In genomic region chr17:30196401-30197279, GRCm38 (mm10) we compare ENCODE assay signal across 8 mouse cellular contexts.
DNase-seq lines count a peak whose midpoint lies in the region; ATAC-seq and TF ChIP-seq lines count a peak whose summit lies in the region.

No protein-coding gene starts in this region.

- H3K9me3 ChIP-seq in kidney, embryonic 16.5 days (ENCODE audit: low read length) = no peaks in the 10 kb centered on the region
- no peaks in the 10 kb centered on the region for H3K9me3 ChIP-seq in MEL (replicated peaks; ENCODE audit: insufficient read depth, low read length)
- H3K9me3 ChIP-seq in heart, postnatal 0 days (replicated peaks; ENCODE audit: control insufficient read depth, low read length) = no peaks in the 10 kb centered on the region
- no peaks in the 10 kb centered on the region for H3K9me3 ChIP-seq in liver, embryonic 12.5 days (replicated peaks)

- H3K36me3 ChIP-seq in kidney, embryonic 16.5 days (ENCODE audit: insufficient read depth, low read length) = no peaks in the 10 kb centered on the region
- peaks cover 0 to 1% of the 10 kb centered on the region in 2 experiments; a peak in 1 of 4 replicates for H3K36me3 ChIP-seq in MEL (ENCODE audit: control insufficient read depth in 1 of 2, insufficient read depth in 2 of 2, low read length in 2 of 2)
- peaks cover 7% of the 10 kb centered on the region; the same call in 1 of the 2 replicates for H3K36me3 ChIP-seq in heart, postnatal 0 days (replicated peaks; ENCODE audit: control insufficient read depth, insufficient read depth, low read length)
- H3K36me3 ChIP-seq in liver, embryonic 12.5 days = peaks cover 24% of the 10 kb centered on the region

- TF ChIP-seq RAD21 in MEL (IDR thresholded peaks at IDR 0.05; ENCODE audit: low read depth, low read length) = no peak

- peak; percentile 20; the same call in 1 of the 2 replicates for ATAC-seq in kidney, embryonic 16.5 days (ENCODE audit: low FRiP score, low TSS enrichment)
- peak; percentile 52 for ATAC-seq in heart, postnatal 0 days (ENCODE audit: insufficient read depth, low read depth)
- ATAC-seq in liver, embryonic 12.5 days = 0 out of 2 replicates have a peak, but pooled peaks have one; percentile 18

- H3K4me2 ChIP-seq in kidney, embryonic 16.5 days (replicated peaks; ENCODE audit: low read depth, low read length) = no peak overlapping the region
- peak overlapping the region; percentile 22; the same call in 1 of the 2 replicates for H3K4me2 ChIP-seq in heart, postnatal 0 days (ENCODE audit: low read depth, low read length)
- H3K4me2 ChIP-seq in liver, embryonic 12.5 days = no peak overlapping the region

- 70% methylated on average over 17 of the region's 17 CpGs for WGBS in kidney, embryonic 16.5 days
- WGBS in heart, postnatal 0 days = 33% methylated on average over 17 of the region's 17 CpGs
- 78% methylated on average over 17 of the region's 17 CpGs for WGBS in liver, embryonic 12.5 days (ENCODE audit: insufficient replicate concordance)

- TF ChIP-seq EP300 in MEL (IDR thresholded peaks at IDR 0.05; ENCODE audit: low read depth in 1 of 2, low read length in 2 of 2) = no peak
- TF ChIP-seq EP300 in heart, postnatal 0 days (IDR thresholded peaks at IDR 0.05; ENCODE audit: low read depth) = no peak

- H3K9ac ChIP-seq in kidney, embryonic 16.5 days (replicated peaks; ENCODE audit: low read length) = no peak overlapping the region
- H3K9ac ChIP-seq in MEL (ENCODE audit: control insufficient read depth, low read depth, low read length, poor library complexity, severe bottlenecking) = no peak overlapping the region
- H3K9ac ChIP-seq in heart, postnatal 0 days (replicated peaks; ENCODE audit: low read depth, low read length) = peak overlapping the region; percentile 15; the same call in 1 of the 2 replicates
- H3K9ac ChIP-seq in liver, embryonic 12.5 days = no peak overlapping the region

- peak overlapping the region; percentile 41; the same call in 1 of the 2 replicates for H3K27ac ChIP-seq in kidney, embryonic 16.5 days (ENCODE audit: low read length)
- H3K27ac ChIP-seq in MEL (ENCODE audit: control insufficient read depth, low read depth, low read length) = no peak overlapping the region
- H3K27ac ChIP-seq in heart, postnatal 0 days (ENCODE audit: low read depth) = peak overlapping the region; percentile 86
- 0 out of 2 replicates have a peak overlapping the region, but pooled peaks have one; percentile 13 for H3K27ac ChIP-seq in liver, embryonic 12.5 days

- no peaks in the 10 kb centered on the region for H3K79me2 ChIP-seq in MEL (ENCODE audit: control insufficient read depth, insufficient read depth, low read length, poor library complexity)

- no peaks in the 10 kb centered on the region for H3K27me3 ChIP-seq in kidney, embryonic 16.5 days (ENCODE audit: insufficient read depth, low read length)
- H3K27me3 ChIP-seq in MEL (ENCODE audit: control insufficient read depth in 1 of 2, insufficient read depth in 2 of 2, low read length in 2 of 2) = no peaks in the 10 kb centered on the region
- H3K27me3 ChIP-seq in heart, postnatal 0 days (ENCODE audit: control insufficient read depth, insufficient read depth, low read length) = no peaks in the 10 kb centered on the region
- no peaks in the 10 kb centered on the region for H3K27me3 ChIP-seq in liver, embryonic 12.5 days (replicated peaks)

- H3K4me3 ChIP-seq in kidney, embryonic 16.5 days (ENCODE audit: low read length) = no peak overlapping the region
- H3K4me3 ChIP-seq in MEL (ENCODE audit: control insufficient read depth in 1 of 2, insufficient read depth in 1 of 2, low read depth in 2 of 2, low read length in 2 of 2) = no peak overlapping the region
- no peak overlapping the region for H3K4me3 ChIP-seq in heart, postnatal 0 days (ENCODE audit: low read depth, low read length)
- no peak overlapping the region for H3K4me3 ChIP-seq in liver, embryonic 12.5 days

- peaks cover 55% of the 10 kb centered on the region for H3K4me1 ChIP-seq in kidney, embryonic 16.5 days (ENCODE audit: insufficient read depth, low read length)
- no peaks in the 10 kb centered on the region for H3K4me1 ChIP-seq in MEL (ENCODE audit: control insufficient read depth in 1 of 2, insufficient read depth in 2 of 2, low read length in 2 of 2)
- peaks cover 74% of the 10 kb centered on the region for H3K4me1 ChIP-seq in heart, postnatal 0 days (ENCODE audit: control insufficient read depth, insufficient read depth)
- H3K4me1 ChIP-seq in liver, embryonic 12.5 days = peaks cover 32% of the 10 kb centered on the region

- no peak for TF ChIP-seq POLR2A in MEL (IDR thresholded peaks at IDR 0.05; ENCODE audit: control insufficient read depth in 1 of 2, insufficient read depth in 1 of 2, low read depth in 1 of 2, low read length in 2 of 2, poor library complexity in 1 of 2)
- no peak for TF ChIP-seq POLR2A in brain, embryonic 14.5 days (IDR thresholded peaks at IDR 0.05; ENCODE audit: borderline replicate concordance, extremely low read depth, insufficient read depth, insufficient read length, poor library complexity, severe bottlenecking)

- TF ChIP-seq CTCF in MEL (IDR thresholded peaks at IDR 0.05 in 2 of 3, conservative IDR thresholded peaks at IDR 0.05 in 1 of 3; ENCODE audit: control insufficient read depth in 1 of 3, insufficient read depth in 1 of 3, low read depth in 2 of 3, low read length in 3 of 3, poor library complexity in 1 of 3, severe bottlenecking in 1 of 3) = no peak
- no peak for TF ChIP-seq CTCF in brain, embryonic 14.5 days (IDR thresholded peaks at IDR 0.05; ENCODE audit: borderline replicate concordance, extremely low read depth, insufficient read depth, insufficient read length)
- no peak for TF ChIP-seq CTCF in heart, postnatal 0 days (IDR thresholded peaks at IDR 0.05; ENCODE audit: low read depth)

- DNase-seq in kidney, adult 18-20 months = no peak
- DNase-seq in MEL (ENCODE audit: low read depth, low spot score) = peak; percentile 17
- DNase-seq in brain, embryonic 14.5 days (ENCODE audit: low read depth) = peak; percentile 65
- DNase-seq in heart, postnatal 0 days (ENCODE audit: low spot score) = peak; percentile 89
- peak; percentile 57 to 63 for DNase-seq in right cerebral cortex, postnatal 36 days (ENCODE audit: low spot score in 2 of 2)
- DNase-seq in embryo, embryonic 10.5 days (ENCODE audit: low spot score) = no peak

TF ChIP-seq in MEL, 35 proteins besides CTCF, POLR2A, EP300 and RAD21:
- TF ChIP-seq ETS1 (IDR thresholded peaks at IDR 0.05; ENCODE audit: low read depth, low read length) (no peak), ZC3H11A (IDR thresholded peaks at IDR 0.05; ENCODE audit: low read depth, low read length) (no peak), SMC3 (IDR thresholded peaks at IDR 0.05; ENCODE audit: low read depth, low read length) (no peak), JUND (IDR thresholded peaks at IDR 0.05; ENCODE audit: low read depth, low read length) (no peak), POLR2AphosphoS5 (IDR thresholded peaks at IDR 0.05; ENCODE audit: borderline replicate concordance, low read depth, low read length) (no peak), ZKSCAN1 (IDR thresholded peaks at IDR 0.05; ENCODE audit: low read depth, low read length) (no peak), TBP (IDR thresholded peaks at IDR 0.05; ENCODE audit: low read depth, low read length) (no peak), ZMIZ1 (IDR thresholded peaks at IDR 0.05; ENCODE audit: low read depth, low read length) (no peak), MYC (IDR thresholded peaks at IDR 0.05; ENCODE audit: low read depth, low read length) (no peak), BHLHE40 (IDR thresholded peaks at IDR 0.05; ENCODE audit: borderline replicate concordance, low read depth, low read length) (no peak), MXI1 (IDR thresholded peaks at IDR 0.05; ENCODE audit: low read depth, low read length) (no peak), SIN3A (IDR thresholded peaks at IDR 0.05; ENCODE audit: low read length) (no peak), HCFC1 (IDR thresholded peaks at IDR 0.05; ENCODE audit: low read depth, low read length) (no peak)

Comparison
In these comparisons a context has a peak if more than half of its experiments do, and no peak if none do; other contexts are left out.
1. DNase-seq: peak in MEL (single experiment), brain, embryonic 14.5 days (single experiment), heart, postnatal 0 days (single experiment) and right cerebral cortex, postnatal 36 days (2 of 2); none in kidney, adult 18-20 months (single experiment) and embryo, embryonic 10.5 days (single experiment).
2. Peak in every context shown above with its lines, with median percentiles within 50 percentile points of each other: ATAC-seq.